Mouse (Mus musculus): Measurements from ENCODE around the gene Magt1. TPM values are rescaled to one million over a fixed set of nuclear protein-coding genes. Genes with fewer than 3 reads are reported as not detected.
"Not testable (repeated sequence)": the region's sequence is repeated elsewhere in the genome, so short reads cannot be mapped to it uniquely, and the experiment has no call there.

Gene Magt1
- polyA plus RNA-seq, 1 experiment from 2014 or later, result 64.4 TPM

DNA sequence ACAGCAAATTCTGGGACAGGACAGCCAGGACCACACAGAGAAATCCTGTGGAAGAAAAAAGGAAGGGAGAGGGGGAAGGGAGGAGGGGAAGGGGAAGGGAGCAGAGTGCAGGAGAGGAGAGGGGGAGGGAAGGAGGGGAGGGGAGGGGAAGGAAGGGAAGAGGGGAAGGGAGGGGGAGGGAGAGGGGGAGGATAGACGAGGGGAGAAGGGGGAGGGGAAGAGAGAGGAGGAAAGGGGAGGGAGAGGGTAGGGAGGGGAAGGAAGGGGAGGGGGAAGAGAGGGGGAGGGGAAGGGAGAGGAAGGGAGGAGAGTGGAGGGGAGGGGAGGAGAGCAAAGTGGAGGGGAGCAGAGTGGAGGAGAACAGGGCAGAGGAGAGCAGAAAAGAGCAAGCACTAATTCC lies 87.8 kb downstream of the Magt1 start:
- in situ Hi-C loops (cut with MboI; ENCODE audit: low pct_unique_long_range_greater_than_20kb), result no loop called here
- no peaks in the 10 kb centered on the region for H3K27me3 ChIP-seq
- no peak for ATAC-seq

GRCm38 (mm10) chrX:105922986-105923385 lies 88.7 kb downstream of the Magt1 start:
- ATAC-seq; in situ Hi-C loops (cut with MboI; ENCODE audit: low pct_unique_long_range_greater_than_20kb); POLR2A ChIA-PET; CTCF ChIA-PET; DNase-seq (ENCODE audit: low read depth, low spot score); H3K27me3 ChIP-seq: not testable (repeated sequence)

More for the DNA sequence above, 87.8 kb downstream of the Magt1 start:
- ChIA-PET POLR2A (interaction anchor here (0.9 kb wide), 1 partner anchor 10 kb away, joined by 7 read pairs; no protein-coding TSS in a partner anchor), CTCF (no interaction called here)
- TF ChIP-seq CTCF (IDR thresholded peaks at IDR 0.05), result no peak
- DNase-seq (ENCODE audit: low read depth, low spot score), result no peak

- TF ChIP-seq CTCF (IDR thresholded peaks at IDR 0.05), result no peak
- DNase-seq (ENCODE audit: low read depth, low spot score), result no peak
- no peaks in the 10 kb centered on the region for H3K27me3 ChIP-seq
- ATAC-seq, result no peak
- ChIA-PET CTCF (no interaction called here), POLR2A (no interaction called here)
- in situ Hi-C loops (cut with MboI; ENCODE audit: low pct_unique_long_range_greater_than_20kb), result no loop called here
Measured at GRCm38 (mm10) chrX:105921421-105921820, 90.3 kb downstream of the Magt1 start.

Other genes starting within 250 kb of the Magt1 start
- gene Fgf16, start 247.6 kb downstream of the Magt1 start, polyA plus RNA-seq (2021), result not detected
- 76.6 TPM for gene Atrx, start 82.5 kb downstream of the Magt1 start, polyA plus RNA-seq (2021)
- 1,256 TPM for gene Cox7b, start 3.8 kb upstream of the Magt1 start, polyA plus RNA-seq (2021)
- gene Atp7a, start 15.4 kb upstream of the Magt1 start, polyA plus RNA-seq (2021), result 19.9 TPM
- gene Tlr13, start 131.3 kb upstream of the Magt1 start, polyA plus RNA-seq (2021), result not detected
- 720 TPM for gene Pgk1, start 175.2 kb upstream of the Magt1 start, polyA plus RNA-seq (2021)
- gene Taf9b, start 209.3 kb upstream of the Magt1 start, polyA plus RNA-seq (2021), result 4.8 TPM
- not detected for gene Fnd3c2, start 243.5 kb upstream of the Magt1 start, polyA plus RNA-seq (2021)